Mouse (Mus musculus) MEL (cell line): ENCODE data around the gene 1700029J07Rik. TPM values are rescaled to one million over a fixed set of nuclear protein-coding genes. Genes with fewer than 3 reads are reported as not detected.

Experiments used
- DNase-seq: peaks from one replicate; pipeline ENCODE4 v3.0.0; 2011; ENCODE audit warnings: low read depth, low spot score
- H3K27ac ChIP-seq: 2 replicates; pipeline ENCODE4 v1.5.1; 2012; ENCODE audit warnings: low read depth, mild to moderate bottlenecking, control low read depth, low read length, moderate library complexity; ENCODE audit not compliant: control insufficient read depth
- H3K27me3 ChIP-seq, 2 experiments: fragments of 150-350 bp in 1 of 2; sonication (generic) in 1 of 2; 2 replicates each; pipeline ENCODE4 v1.6.1; 2012; ENCODE audit warnings: low read length in 2 of 2, mild to moderate bottlenecking in 2 of 2, improper control_type of control experiment in 1 of 2, moderate library complexity in 1 of 2; ENCODE audit not compliant: insufficient read depth in 2 of 2, control insufficient read depth in 1 of 2
- H3K36me3 ChIP-seq, 2 experiments: 2 replicates each; pipeline ENCODE4 v1.6.1; 2012 to 2014; ENCODE audit warnings: low read length in 2 of 2, improper control_type of control experiment in 1 of 2, inconsistent platforms in 1 of 2, mild to moderate bottlenecking in 1 of 2; ENCODE audit not compliant: insufficient read depth in 2 of 2, control insufficient read depth in 1 of 2
- H3K4me1 ChIP-seq, 2 experiments: fragments of 150-350 bp in 1 of 2; sonication (generic) in 1 of 2; 2 replicates each; pipeline ENCODE4 v1.6.1; 2012; ENCODE audit warnings: low read length in 2 of 2, improper control_type of control experiment in 1 of 2, mild to moderate bottlenecking in 1 of 2; ENCODE audit not compliant: insufficient read depth in 2 of 2, control insufficient read depth in 1 of 2
- H3K4me3 ChIP-seq, 2 experiments: fragments of 150-350 bp in 1 of 2; sonication (generic) in 1 of 2; 2 replicates each; pipeline ENCODE4 v1.5.1; 2012; ENCODE audit warnings: low read depth in 2 of 2, low read length in 2 of 2, mild to moderate bottlenecking in 2 of 2, moderate library complexity in 2 of 2, control low read depth in 1 of 2, improper control_type of control experiment in 1 of 2; ENCODE audit not compliant: control insufficient read depth in 1 of 2, insufficient read depth in 1 of 2
- H3K79me2 ChIP-seq: 2 replicates; pipeline ENCODE4 v1.6.1; 2012; ENCODE audit warnings: mild to moderate bottlenecking, low read length, moderate library complexity; ENCODE audit not compliant: control insufficient read depth, poor library complexity, insufficient read depth
- H3K9ac ChIP-seq: 2 replicates; pipeline ENCODE4 v1.6.1; 2012; ENCODE audit warnings: low read depth, mild to moderate bottlenecking, control low read depth, low read length, moderate library complexity; ENCODE audit not compliant: control insufficient read depth, poor library complexity, severe bottlenecking
- H3K9me3 ChIP-seq: fragments of 150-350 bp; sonication (generic); replicated peaks from 2 replicates; pipeline ENCODE4 v1.6.1; 2012; ENCODE audit warnings: mild to moderate bottlenecking, low read length, improper control_type of control experiment, moderate library complexity; ENCODE audit not compliant: insufficient read depth
- CTCF ChIP-seq, 3 experiments: IDR thresholded peaks in 2 of 3; conservative IDR thresholded peaks in 1 of 3; 2 replicates each; pipeline ENCODE4 v1.5.1; 2011 to 2012; ENCODE audit warnings: low read length in 3 of 3, low read depth in 2 of 3, mild to moderate bottlenecking in 2 of 3, improper control_type of control experiment in 1 of 3, inconsistent platforms in 1 of 3, mixed read lengths in 1 of 3, moderate library complexity in 1 of 3; ENCODE audit not compliant: control insufficient read depth in 1 of 3, insufficient read depth in 1 of 3, poor library complexity in 1 of 3, severe bottlenecking in 1 of 3
- EP300 ChIP-seq, 2 experiments: IDR thresholded peaks; 2 replicates each; pipeline ENCODE4 v1.6.1; 2011; ENCODE audit warnings: improper control_type of control experiment in 2 of 2, low read length in 2 of 2, low read depth in 1 of 2, mild to moderate bottlenecking in 1 of 2
- ETS1 ChIP-seq: IDR thresholded peaks from 2 replicates; pipeline ENCODE4 v1.6.1; 2012; ENCODE audit warnings: low read depth, mild to moderate bottlenecking, inconsistent platforms, low read length, improper control_type of control experiment, moderate library complexity
- GABPA ChIP-seq: IDR thresholded peaks from 2 replicates; pipeline ENCODE4 v1.6.1; 2012; ENCODE audit warnings: low read depth, mild to moderate bottlenecking, inconsistent platforms, low read length, improper control_type of control experiment, moderate library complexity
- GATA1 ChIP-seq: IDR thresholded peaks from 2 replicates; pipeline ENCODE4 v1.6.1; 2011; ENCODE audit warnings: low read depth, low read length, improper control_type of control experiment
- HCFC1 ChIP-seq: IDR thresholded peaks from 2 replicates; pipeline ENCODE4 v1.6.1; 2012; ENCODE audit warnings: low read depth, mild to moderate bottlenecking, inconsistent platforms, low read length, improper control_type of control experiment, moderate library complexity
- JUND ChIP-seq: IDR thresholded peaks from 2 replicates; pipeline ENCODE4 v1.6.1; 2011; ENCODE audit warnings: low read depth, mild to moderate bottlenecking, improper control_type of control experiment, low read length
- KAT2A ChIP-seq: conservative IDR thresholded peaks from 2 replicates; pipeline ENCODE4 v1.6.1; 2012; ENCODE audit warnings: low read depth, low read length, improper control_type of control experiment, inconsistent platforms
- MAFK ChIP-seq: IDR thresholded peaks from 2 replicates; pipeline ENCODE4 v1.6.1; 2011; ENCODE audit warnings: low read depth, mild to moderate bottlenecking, low read length, improper control_type of control experiment, borderline replicate concordance
- MAX ChIP-seq: IDR thresholded peaks from 2 replicates; pipeline ENCODE4 v1.6.1; 2011; ENCODE audit warnings: low read length, improper control_type of control experiment
- MAZ ChIP-seq: IDR thresholded peaks from 2 replicates; pipeline ENCODE4 v1.6.1; 2012; ENCODE audit warnings: low read depth, mild to moderate bottlenecking, inconsistent platforms, low read length, improper control_type of control experiment
- MEF2A ChIP-seq: IDR thresholded peaks from 2 replicates; pipeline ENCODE4 v1.6.1; 2014; ENCODE audit warnings: low read depth, mild to moderate bottlenecking, inconsistent platforms, low read length, improper control_type of control experiment; ENCODE audit not compliant: poor library complexity, insufficient replicate concordance, severe bottlenecking; ENCODE audit errors: extremely low read depth
- MXI1 ChIP-seq: IDR thresholded peaks from 2 replicates; pipeline ENCODE4 v1.6.1; 2011; ENCODE audit warnings: mild to moderate bottlenecking, low read depth, low read length, improper control_type of control experiment
- MYB ChIP-seq: IDR thresholded peaks from 2 replicates; pipeline ENCODE4 v1.6.1; 2011; ENCODE audit warnings: mild to moderate bottlenecking, low read depth, low read length, improper control_type of control experiment
- POLR2AphosphoS2 ChIP-seq: IDR thresholded peaks from 2 replicates; pipeline ENCODE4 v1.6.1; 2011; ENCODE audit warnings: low read length, improper control_type of control experiment
- RAD21 ChIP-seq: IDR thresholded peaks from 2 replicates; pipeline ENCODE4 v1.6.1; 2011; ENCODE audit warnings: mild to moderate bottlenecking, low read depth, low read length, improper control_type of control experiment
- RCOR1 ChIP-seq: IDR thresholded peaks from 2 replicates; pipeline ENCODE4 v1.6.1; 2012; ENCODE audit warnings: low read depth, mild to moderate bottlenecking, inconsistent platforms, low read length, improper control_type of control experiment
- SIN3A ChIP-seq: IDR thresholded peaks from 2 replicates; pipeline ENCODE4 v1.6.1; 2012; ENCODE audit warnings: low read length, improper control_type of control experiment, inconsistent platforms
- TAL1 ChIP-seq: IDR thresholded peaks from 2 replicates; pipeline ENCODE4 v1.6.1; 2012; ENCODE audit warnings: mild to moderate bottlenecking, inconsistent platforms, low read length, moderate library complexity, mixed read lengths
- TBP ChIP-seq: IDR thresholded peaks from 2 replicates; pipeline ENCODE4 v1.8.0; 2011; ENCODE audit warnings: low read depth, low read length, improper control_type of control experiment
- TCF12 ChIP-seq: IDR thresholded peaks from 2 replicates; pipeline ENCODE4 v1.6.1; 2014; ENCODE audit warnings: low read depth, mild to moderate bottlenecking, inconsistent platforms, low read length, improper control_type of control experiment, moderate library complexity
- UBTF ChIP-seq: IDR thresholded peaks from 2 replicates; pipeline ENCODE4 v1.6.1; 2012; ENCODE audit warnings: low read depth, mild to moderate bottlenecking, inconsistent platforms, low read length, improper control_type of control experiment, moderate library complexity, borderline replicate concordance; ENCODE audit not compliant: insufficient read depth
- ZMIZ1 ChIP-seq: IDR thresholded peaks from 2 replicates; pipeline ENCODE4 v1.6.1; 2012; ENCODE audit warnings: low read depth, mild to moderate bottlenecking, inconsistent platforms, low read length, improper control_type of control experiment, moderate library complexity
- polyA plus RNA-seq, 2 experiments: library from polyadenylated mRNA; stranded (reverse) in 1 of 2; unstranded in 1 of 2; fragments of >175 nt in 1 of 2; fragments of >200 nt in 1 of 2; gene quantifications; 2 replicates each; pipeline versions ENCODE4 v1.2.1 to v1.2.4; 2012; ENCODE audit warnings: low replicate concordance in 2 of 2, low read depth in 1 of 2; ENCODE audit not compliant: insufficient read length in 2 of 2, insufficient read depth in 1 of 2, missing spikeins in 1 of 2
- total RNA-seq: library from RNA; depleted of rRNA; stranded (reverse); fragments of 300-350 nt; gene quantifications from 2 replicates; pipeline ENCODE4 v1.2.3, GENCODE M21; 2012

Gene 1700029J07Rik
- total and polyA plus RNA-seq, 3 experiments: 0.81 to 1.5 TPM; not detected in 1

DNA sequence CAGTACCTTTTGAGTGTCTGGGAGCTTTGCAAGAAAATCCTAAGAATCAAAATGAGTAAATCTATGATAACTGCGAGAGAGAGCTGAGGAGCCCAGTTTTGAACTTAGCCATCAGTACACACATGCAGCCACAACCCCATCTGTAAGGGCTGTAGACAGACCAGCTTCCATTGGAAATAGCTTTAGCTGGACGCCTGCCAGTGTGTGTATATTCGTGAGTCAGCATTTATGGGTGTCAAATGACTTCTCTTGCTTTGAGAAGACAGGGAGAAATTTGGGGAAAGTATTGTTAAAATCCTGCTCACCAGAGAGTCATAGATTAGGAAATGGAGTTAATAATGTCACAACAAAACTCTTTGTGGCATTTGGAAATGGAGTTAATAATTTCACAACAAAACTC, 11.6 kb upstream of the 1700029J07Rik start:
- Histone ChIP-seq H3K36me3 (peaks cover 6 to 38% of the 10 kb centered on the region in 2 experiments; a peak in 3 of 4 replicates), H3K4me3 (no peak overlapping the region), H3K4me1 (peaks cover 0 to 7% of the 10 kb centered on the region in 2 experiments; a peak in 2 of 4 replicates), H3K9me3 (no peaks in the 10 kb centered on the region), H3K27ac (no peak overlapping the region), H3K27me3 (no peaks in the 10 kb centered on the region), H3K79me2 (no peaks in the 10 kb centered on the region), H3K9ac (no peak overlapping the region)
- DNase-seq: peak; percentile 59
- TF ChIP-seq GABPA: 0 out of 2 replicates have a peak, but pooled peaks have one; percentile 20
- TF ChIP-seq MAFK: peak; percentile 86
- TF ChIP-seq MYB: no peak

DNA sequence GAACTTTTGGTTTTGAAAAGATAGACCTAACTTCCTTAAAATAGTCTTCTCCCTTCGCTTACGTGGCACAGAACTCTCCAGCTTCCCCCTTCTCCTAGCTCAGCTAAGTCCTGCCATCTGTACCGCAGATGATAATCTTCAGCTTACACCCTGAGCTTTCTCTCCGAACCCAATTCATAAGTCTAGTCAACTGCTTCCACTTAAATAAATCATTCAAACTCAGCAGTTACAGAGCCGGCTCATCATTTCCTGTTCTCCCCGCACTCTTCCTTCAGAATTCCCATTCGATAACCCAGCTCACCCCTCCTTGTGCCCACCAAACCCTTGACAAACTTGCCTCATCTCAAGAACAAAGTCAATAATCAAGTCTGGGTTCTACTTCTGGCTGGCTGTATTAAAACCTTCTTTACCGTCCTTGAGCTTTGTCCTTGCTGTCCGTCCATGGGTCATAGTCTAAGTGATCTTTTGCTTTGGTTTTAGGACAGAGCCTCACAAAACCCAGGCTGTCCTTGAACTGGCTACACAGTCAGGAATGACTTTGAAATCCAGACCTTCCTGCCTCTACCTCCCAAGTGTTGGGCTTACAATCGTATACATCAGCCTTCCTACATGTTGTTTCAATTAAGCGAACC, 901 bp upstream of the 1700029J07Rik start:
- Histone ChIP-seq H3K9me3 (no peaks in the 10 kb centered on the region), H3K27me3 (no peaks in the 10 kb centered on the region), H3K4me1 (peaks cover 0 to 4% of the 10 kb centered on the region in 2 experiments; a peak in 1 of 4 replicates), H3K27ac (peak overlapping the region; percentile 92), H3K9ac (peak overlapping the region; percentile 81), H3K36me3 (peaks cover 8 to 14% of the 10 kb centered on the region in 2 experiments), H3K79me2 (peaks cover 9% of the 10 kb centered on the region), H3K4me3 (peak overlapping the region; percentile 67 to 84)
- TF ChIP-seq EP300 (IDR thresholded peaks at IDR 0.05; ENCODE audit: low read depth in 1 of 2, low read length in 2 of 2) (peak in 1 of 2 experiments; percentile 30; a peak in 1 of 4 replicates), HCFC1 (no peak), ETS1 (peak; percentile 89), GATA1 (peak; percentile 70), TAL1 (peak; percentile 52), MXI1 (peak; percentile 17), TCF12 (peak; percentile 30; the same call in 1 of the 2 replicates), RCOR1 (no peak), MAX (no peak)
- DNase-seq: peak; percentile 92

DNA sequence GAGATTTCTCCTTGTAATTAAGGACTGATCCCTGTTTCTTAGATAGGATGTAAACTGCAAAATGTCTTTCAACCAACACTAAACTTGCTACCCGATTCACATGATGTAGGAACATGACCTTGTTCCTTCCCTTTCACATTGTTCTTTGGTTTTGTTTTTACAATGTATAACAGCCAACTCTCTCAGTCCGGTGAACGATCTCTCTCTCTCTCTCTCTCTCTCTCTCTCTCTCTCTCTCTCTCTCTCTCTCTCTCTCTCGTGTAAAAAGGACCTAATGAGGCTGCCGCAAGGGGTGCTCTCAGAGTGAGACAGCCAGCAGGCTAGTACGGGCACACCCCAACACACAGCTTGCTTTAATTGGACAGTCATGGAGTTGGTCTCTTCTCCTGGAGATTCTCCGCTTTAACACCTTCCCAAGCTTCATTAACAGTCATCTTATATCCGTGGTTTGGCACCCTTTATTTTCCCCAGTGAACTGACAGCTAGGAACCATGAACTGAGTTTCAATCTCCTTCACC, 1.0 kb downstream of the 1700029J07Rik start:
- H3K27me3 ChIP-seq: no peaks in the 10 kb centered on the region
- peaks cover 9% of the 10 kb centered on the region for H3K79me2 ChIP-seq
- H3K27ac ChIP-seq: peak overlapping the region; percentile 81
- peaks cover 5 to 8% of the 10 kb centered on the region in 2 experiments; a peak in 3 of 4 replicates for H3K36me3 ChIP-seq
- H3K4me1 ChIP-seq: peaks cover 0 to 4% of the 10 kb centered on the region in 2 experiments; a peak in 1 of 4 replicates
- H3K4me3 ChIP-seq: peak overlapping the region; percentile 49 to 84
- H3K9ac ChIP-seq: peak overlapping the region; percentile 82
- H3K9me3 ChIP-seq: no peaks in the 10 kb centered on the region
- peak; percentile 82 for DNase-seq
- peak in 1 of 3 experiments; percentile 31; a peak in 1 of 6 replicates for TF ChIP-seq CTCF (IDR thresholded peaks at IDR 0.05 in 2 of 3, conservative IDR thresholded peaks at IDR 0.05 in 1 of 3; ENCODE audit: control insufficient read depth in 1 of 3, insufficient read depth in 1 of 3, low read depth in 2 of 3, low read length in 3 of 3, poor library complexity in 1 of 3, severe bottlenecking in 1 of 3)
- TF ChIP-seq MAZ: no peak
- no peak for TF ChIP-seq KAT2A
- TF ChIP-seq TBP: no peak
- no peak for TF ChIP-seq RAD21
- TF ChIP-seq HCFC1: peak; percentile 47
- no peak for TF ChIP-seq MAX
- TF ChIP-seq TAL1: no peak
- TF ChIP-seq ETS1: peak; percentile 40; the same call in 1 of the 2 replicates
- TF ChIP-seq POLR2AphosphoS2: no peak
- TF ChIP-seq UBTF: no peak
- no peak for TF ChIP-seq MEF2A
- no peak for TF ChIP-seq MYB
- TF ChIP-seq JUND: peak; percentile 99
- TF ChIP-seq SIN3A: peak; percentile 29; the same call in 1 of the 2 replicates
- 0 out of 2 replicates have a peak, but pooled peaks have one; percentile 20 for TF ChIP-seq TCF12
- no peak for TF ChIP-seq ZMIZ1
